Mouse (Mus musculus) left cerebral cortex, adult 9 months (tissue): ENCODE data around the gene Tmem106c.

Experiments used
- DNase-seq, 2 experiments: peaks; one replicate each; pipeline ENCODE4 v3.0.0; 2022; ENCODE audit warnings: low spot score in 2 of 2

The Tmem106c gene

GRCm38 (mm10) chr15:97999991-98000390 lies 36.0 kb downstream of the Tmem106c start:
- DNase-seq = no peak

DNA sequence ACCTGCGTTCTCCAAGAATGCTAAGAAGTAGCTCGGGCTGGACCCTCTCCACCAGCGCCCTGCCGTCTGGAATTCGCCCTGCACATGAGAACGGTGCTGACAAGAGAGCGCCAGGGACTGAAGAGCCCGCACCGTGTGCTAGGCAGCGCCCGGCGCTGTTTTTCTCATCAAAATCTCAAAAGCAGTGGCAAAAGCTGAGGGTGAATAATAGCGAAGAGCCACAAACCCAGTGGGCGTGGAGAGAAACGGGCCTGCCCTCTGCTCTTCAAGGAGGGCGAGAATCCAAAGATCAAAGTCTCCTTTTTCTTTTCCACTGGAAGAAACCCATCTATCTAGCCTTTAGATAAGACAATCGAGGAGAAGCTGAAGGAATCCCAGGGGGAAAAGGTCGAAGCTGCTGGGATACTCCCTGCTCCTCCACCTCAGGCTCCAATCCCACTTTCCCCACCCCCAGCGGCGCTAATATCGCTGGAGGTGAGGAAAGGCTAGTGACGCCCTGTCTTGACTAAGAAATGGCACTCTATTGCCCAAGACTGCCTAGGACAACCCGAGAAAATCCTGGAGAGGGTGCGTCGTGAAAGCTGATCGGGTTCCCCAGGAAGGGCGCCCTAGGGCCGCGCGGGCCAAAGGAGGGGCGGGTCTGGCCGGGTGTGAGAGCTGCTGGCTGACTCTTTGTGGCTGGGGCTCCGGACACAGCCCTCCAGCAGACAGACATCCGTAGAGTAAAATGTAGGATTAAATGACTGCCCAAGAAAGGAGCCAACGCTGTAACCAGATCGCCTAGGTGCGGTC lies 37.5 kb downstream of the Tmem106c start:
- no peak for DNase-seq

DNA sequence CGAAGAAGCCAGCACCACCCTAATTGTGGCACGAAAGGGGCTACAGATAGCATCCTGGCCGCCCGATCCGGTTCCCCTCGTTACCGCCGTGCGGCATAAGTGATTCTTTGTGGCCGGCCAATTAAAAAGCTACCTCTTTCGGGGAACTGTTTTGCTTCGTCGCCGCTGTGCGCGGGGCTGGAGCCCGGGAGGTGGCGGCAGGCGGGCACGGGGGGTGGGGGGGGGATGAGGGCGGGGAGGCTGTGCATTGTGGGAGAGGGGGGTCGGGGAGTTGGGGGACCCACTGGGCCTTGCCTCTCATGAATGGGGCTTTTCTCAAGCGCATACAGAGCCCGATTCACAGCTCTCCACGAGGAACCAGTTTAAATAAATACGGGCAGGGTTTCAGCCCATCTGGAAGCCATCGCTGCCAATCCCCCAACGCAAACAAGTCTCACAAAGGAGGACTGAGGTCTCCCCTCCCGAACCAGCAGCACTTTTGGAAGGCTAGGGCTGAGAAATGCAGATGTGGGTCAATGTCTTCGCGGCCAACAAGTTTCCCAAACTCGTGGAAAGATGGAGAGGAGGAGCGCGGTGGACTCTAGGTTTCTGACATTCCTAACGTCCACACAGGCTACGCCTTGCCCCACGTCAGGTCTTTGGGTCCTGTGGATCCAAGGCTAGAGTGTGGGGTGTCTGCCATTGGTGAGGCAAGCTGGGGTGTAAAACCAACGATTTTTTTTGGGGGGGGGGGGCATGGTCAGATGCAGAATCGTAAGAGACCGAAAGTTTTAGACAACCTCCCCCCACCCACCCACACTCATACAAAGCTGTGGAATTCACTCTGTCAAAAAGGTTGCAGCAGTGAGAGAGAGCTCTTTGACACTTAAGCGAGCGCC lies 38.4 kb downstream of the Tmem106c start:
- peak; percentile 39 to 48 for DNase-seq

DNA sequence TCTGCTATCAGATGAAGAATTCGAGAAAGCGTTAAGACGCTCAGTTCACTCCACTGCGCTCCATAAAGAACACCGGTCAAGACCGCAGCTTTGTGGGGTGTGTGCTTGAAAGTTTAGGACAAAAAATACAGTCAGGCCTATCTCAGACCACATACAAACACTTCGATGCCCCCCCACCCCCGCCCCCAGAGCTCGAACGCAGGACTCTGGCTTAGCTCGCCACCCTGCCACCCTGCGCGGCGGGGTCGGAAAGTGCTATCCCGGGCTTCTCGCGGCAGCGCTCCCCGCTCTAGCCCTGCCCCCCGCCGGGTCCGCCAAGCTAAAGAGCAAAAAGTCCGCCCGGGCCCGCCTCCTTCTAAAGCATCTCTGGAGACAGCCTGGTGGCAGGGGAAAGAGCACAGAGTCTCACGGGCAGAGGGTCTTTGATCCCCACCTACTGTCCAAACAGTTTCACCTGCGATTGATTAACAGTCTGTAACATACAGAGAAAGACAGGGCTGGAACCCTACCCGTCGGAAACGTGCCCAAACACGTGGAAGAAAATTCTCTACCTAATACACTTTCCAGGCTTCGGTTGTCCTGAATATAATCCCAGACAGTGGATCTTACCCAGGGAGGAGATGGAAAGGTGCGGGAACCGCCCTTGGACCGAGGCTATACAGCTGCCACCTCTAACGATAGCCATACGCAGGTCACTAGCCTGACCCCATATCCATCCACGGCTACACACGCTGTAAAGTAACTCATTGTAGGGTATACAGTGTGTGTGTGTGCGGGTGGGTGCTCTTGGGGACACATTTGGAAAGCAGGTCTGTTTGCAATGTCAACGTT lies 39.2 kb downstream of the Tmem106c start:
- DNase-seq = no peak

DNA sequence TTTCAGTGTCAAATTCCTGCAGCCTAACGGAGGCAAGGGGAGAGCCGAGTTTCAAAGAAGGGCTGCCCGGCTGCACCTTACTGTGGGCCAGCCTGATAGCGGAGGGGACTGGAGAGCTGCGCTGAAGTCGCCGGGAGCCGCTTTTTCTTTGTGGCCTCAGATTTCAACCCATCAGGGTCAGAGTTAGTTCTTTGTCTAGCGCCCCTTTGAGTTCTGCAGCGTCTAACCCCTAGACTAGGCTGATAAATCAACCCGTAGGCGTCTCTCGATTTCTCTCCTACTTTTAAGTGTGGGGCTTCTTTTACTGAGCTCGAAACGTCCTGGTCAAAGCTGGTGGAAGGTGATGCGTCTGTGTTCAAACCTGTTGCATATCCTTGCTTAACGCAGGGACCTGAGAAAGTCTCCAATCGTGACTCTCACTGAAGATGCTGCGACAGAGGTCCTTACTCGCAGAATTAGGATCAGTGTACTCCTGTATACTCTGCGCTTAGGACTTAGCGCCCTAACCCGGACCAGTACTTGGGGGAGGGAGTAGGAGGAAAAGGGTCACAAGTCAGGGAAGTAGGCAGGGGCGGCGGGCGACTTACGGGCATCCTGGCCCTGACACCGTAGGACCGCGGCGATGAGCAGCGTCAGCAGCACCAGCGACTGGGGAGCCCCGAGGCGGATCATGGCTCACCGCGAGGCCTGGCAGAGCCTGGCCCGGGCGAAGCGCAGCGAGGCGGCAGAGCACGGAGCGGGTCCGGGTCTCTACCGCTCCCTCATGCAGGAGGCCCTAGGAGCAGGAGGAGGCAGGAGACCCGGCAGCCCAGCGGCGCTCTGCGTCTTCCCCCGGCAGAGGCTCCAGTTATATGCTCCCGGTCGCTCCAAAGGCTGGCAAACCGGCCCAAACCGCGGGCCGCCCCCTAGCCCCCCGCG lies 40.1 kb downstream of the Tmem106c start, which contains the start of gene Col2a1:
Gene Col2a1 (minus strand): TSS at position 874 of the 918 bp plus-strand sequence.
- DNase-seq = no peak

GRCm38 (mm10) chr15:98004740-98005159 lies 40.8 kb downstream of the Tmem106c start:
- no peak for DNase-seq

- DNase-seq = no peak
Measured at GRCm38 (mm10) chr15:98005181-98005580, 41.2 kb downstream of the Tmem106c start.

DNA sequence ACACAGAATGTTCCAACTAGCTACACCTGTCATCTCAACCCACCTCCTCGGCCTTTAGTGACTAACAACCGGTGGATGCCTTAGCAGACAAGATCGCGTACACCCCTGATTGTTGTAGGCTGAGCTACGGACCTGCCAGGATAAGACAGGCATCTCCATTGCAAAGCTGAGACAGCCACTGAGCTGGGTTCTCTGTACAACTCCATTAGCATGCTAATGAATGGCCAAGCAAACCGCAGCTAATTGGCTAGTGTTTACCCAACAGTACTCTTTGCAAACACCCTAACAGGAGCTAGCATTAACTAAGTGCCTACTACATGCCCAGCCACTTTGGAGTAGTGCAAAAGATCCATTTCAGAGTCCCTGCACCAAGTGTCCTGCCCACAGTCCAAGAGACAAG lies 48.8 kb downstream of the Tmem106c start:
- no peak for DNase-seq

DNA sequence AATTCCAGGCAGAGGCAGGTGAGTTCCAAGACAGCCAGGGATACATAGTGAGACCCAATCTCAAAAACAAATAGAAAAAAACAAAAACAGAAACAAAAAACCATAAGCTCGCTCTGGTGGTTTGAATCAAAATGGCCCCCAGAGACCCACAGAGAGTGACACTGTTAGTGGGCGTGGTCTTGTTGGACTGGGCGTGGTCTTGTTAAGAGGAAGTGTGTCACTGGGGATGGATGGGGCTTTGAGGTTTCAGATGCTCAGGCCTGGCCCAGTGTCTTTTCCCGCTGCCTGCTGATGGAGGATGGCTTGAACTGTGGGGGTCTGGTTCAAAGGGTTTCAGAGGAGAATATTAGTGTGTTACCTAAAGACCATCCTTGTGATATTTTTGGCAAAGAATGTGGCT lies 53.9 kb downstream of the Tmem106c start:
- no peak for DNase-seq

DNA sequence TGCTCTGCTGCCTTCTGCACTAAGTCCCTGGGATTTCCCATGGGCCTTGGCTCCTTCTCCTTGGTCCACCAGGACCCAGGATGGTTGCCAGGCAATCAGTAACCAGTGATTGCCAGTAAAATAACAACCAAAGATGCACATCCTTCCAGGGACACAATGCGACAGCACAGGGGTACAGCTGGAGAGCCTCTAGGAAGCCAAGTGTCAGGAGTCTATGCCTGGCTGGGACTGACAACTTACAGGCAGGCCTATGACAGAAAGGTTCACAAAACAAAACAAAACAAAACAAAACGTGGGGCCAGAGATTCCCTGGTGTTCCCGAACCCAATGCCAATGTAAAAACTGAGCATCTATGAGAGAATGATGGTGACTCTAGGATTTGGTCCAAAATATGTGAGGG lies 55.0 kb downstream of the Tmem106c start:
- no peak for DNase-seq
